Mouse (Mus musculus) kidney, adult 8-10 months (tissue): ENCODE measurements around the gene Meis2.

Experiments used
- DNase-seq, 2 experiments: peaks; one replicate each; pipeline ENCODE4 v3.0.0; 2022

Meis2 gene

DNA sequence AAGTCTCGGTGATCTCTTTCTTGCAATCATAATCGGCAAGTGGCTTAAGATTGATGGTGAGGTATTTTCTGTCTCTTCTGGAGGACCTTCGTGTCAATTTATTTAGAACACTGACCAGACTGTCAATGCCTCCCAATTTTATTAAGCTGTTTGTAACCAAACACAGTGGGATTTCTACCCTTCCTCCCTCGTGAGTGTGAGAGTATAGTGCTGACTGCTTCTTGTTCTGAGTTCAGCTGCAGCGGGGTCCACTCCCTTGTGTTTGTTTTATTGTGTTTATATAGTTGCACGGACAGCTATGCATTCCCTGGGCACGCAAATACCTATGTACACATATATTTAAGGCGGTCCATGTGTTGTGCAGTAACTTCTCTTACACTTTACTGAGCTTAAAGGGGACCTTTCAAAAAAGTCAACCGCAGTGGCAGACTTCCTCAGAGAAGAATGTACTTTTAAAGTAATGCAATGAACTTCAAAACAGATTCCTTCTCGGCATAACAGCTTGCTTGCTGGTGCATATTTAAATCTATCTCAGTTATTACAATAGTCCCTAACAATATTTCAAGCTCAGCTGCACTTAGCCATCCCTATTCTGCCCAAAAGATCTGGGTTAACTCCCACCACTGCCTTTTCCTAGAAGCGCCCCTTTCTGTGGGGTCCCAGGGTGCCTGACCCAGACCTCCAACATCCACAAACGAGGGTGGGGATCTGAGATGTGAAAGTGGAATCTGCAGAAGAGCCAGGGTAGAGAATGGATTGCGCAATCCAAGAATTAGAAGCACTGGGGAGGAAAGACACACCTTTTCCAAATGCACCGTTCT, 211.4 kb downstream of the Meis2 start:
- no peak for DNase-seq

DNA sequence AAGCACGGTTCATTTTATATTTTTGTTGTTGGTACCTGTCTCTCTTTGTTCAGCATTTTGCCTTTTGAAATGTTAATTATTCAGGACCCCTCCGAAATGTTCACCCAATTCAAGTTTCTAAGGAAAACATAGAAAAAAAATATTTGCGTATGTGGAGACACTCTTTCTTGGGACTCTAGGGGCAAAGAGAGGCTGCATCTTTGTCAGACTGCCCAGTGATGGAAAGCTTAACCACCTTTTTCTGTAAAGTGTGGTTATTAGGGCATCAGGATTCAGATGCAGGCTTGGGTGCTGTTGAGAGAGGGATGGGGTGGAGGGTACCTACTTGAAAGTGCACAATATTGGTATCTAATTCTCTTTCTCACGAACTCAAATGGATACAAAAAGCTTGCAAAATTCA, 212.4 kb downstream of the Meis2 start:
- DNase-seq, result no peak

GRCm38 (mm10) chr2:115852615-115853014, 213.0 kb downstream of the Meis2 start:
- DNase-seq, result peak; percentile 30 to 45

- DNase-seq, result no peak
These were observed 213.5 kb downstream of the Meis2 start for GRCm38 (mm10) chr2:115852109-115852508.

- no peak for DNase-seq
These were observed 214.7 kb downstream of the Meis2 start for GRCm38 (mm10) chr2:115850961-115851360.

DNA sequence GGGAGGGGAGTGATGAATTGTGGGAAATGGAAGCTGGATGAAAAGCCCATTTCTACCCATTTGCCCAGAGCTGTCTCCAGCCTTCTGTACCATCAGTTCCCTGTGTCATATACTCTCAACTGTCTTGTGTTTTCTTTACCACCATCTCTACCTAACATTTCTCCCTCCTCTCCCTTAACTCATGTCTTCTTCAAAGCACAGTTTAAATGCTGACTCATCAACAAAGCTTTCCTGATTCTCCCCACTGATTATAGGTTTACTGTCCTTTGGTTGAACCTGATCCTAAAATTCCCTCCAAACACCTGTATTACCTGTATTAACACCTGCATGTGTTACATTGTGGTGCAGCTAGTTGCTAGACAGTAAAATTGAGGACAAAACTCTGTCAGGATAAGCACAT, 222.8 kb downstream of the Meis2 start:
- DNase-seq, result no peak

DNA sequence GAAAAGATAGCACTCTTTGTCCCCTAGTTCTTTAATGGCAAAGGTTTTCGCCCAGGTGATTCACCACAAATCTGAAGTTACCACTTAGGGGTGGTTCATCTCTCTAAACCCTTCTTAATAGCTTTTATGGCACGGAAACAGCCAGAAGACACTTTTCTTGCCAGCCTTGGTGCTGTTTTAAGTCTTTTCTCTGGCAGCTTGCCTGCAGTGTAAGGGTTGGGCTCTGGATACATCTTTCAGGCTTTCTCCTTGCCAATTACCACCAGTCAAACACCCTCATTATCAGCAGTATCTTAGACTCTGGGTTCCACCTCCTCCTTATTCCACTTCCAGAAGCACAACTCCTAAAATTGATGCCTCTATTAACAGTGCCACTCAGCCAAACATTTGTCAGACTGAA, 229.6 kb downstream of the Meis2 start:
- DNase-seq, result no peak

- no peak for DNase-seq
These were observed 243.3 kb downstream of the Meis2 start for GRCm38 (mm10) chr2:115822361-115822760.

GRCm38 (mm10) chr2:115817959-115818358, 247.7 kb downstream of the Meis2 start:
- DNase-seq, result no peak

DNA sequence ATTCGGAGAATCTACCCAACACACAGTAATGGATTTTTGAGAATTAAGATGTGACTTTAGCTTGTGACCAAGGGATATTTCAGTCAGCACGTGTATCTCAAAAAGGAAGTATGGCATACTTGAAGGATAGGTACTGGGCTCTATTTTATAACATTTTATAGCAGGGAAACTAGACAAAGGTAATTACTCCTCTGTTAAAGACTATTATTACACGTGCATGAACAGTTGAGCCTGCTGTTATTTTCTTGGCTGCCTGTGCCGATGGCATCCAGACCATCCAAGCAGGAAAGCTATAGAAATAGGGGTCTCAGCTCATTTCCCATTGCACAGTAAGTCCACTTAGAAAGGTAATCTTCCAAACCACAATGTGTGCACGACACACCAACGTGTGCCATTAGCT, 251.9 kb downstream of the Meis2 start:
- no peak for DNase-seq

- DNase-seq, result no peak
These were observed 252.3 kb downstream of the Meis2 start for GRCm38 (mm10) chr2:115813316-115813715.
